Mouse (Mus musculus) liver, postnatal 0 days (tissue): ENCODE data around the gene Gigyf2. TPM values are rescaled to one million over a fixed set of nuclear protein-coding genes. Genes with fewer than 3 reads are reported as not detected.

Experiments
- ATAC-seq: fragments of 200-750 bp; cut with Nextera tagmentation; 2 replicates; pipeline ENCODE4 v1.8.0; 2017; ENCODE audit warnings: mild to moderate bottlenecking, moderate library complexity
- DNase-seq: peaks from one replicate; pipeline ENCODE4 v3.0.0-alpha.2; 2016
- H3K27ac ChIP-seq: fragments of 300-500 bp; sonication (generic); 2 replicates; pipeline ENCODE4 v1.5.1; 2014; ENCODE audit warnings: antibody characterized with exemption, moderate library complexity, mild to moderate bottlenecking, low read depth
- H3K27me3 ChIP-seq: fragments of 300-500 bp; sonication (generic); 2 replicates; pipeline ENCODE4 v1.6.1; 2014; ENCODE audit warnings: low read length, control low read depth, mixed read lengths; ENCODE audit not compliant: insufficient read depth
- H3K36me3 ChIP-seq: fragments of 300-500 bp; sonication (generic); replicated peaks from 2 replicates; pipeline ENCODE4 v1.6.1; 2014; ENCODE audit warnings: mild to moderate bottlenecking, control low read depth, low read length, moderate library complexity, mixed read lengths; ENCODE audit not compliant: insufficient read depth
- H3K4me1 ChIP-seq: fragments of 300-500 bp; sonication (generic); 2 replicates; pipeline ENCODE4 v1.6.1; 2014; ENCODE audit warnings: antibody characterized with exemption, mild to moderate bottlenecking, control low read depth; ENCODE audit not compliant: insufficient read depth
- H3K4me2 ChIP-seq: fragments of 300-500 bp; sonication (generic); 2 replicates; pipeline ENCODE4 v1.6.1; 2014; ENCODE audit warnings: low read depth, mild to moderate bottlenecking, low read length, moderate library complexity, mixed read lengths
- H3K4me3 ChIP-seq: fragments of 300-500 bp; sonication (generic); 2 replicates; pipeline ENCODE4 v1.5.1; 2014; ENCODE audit warnings: low read depth, low read length
- H3K9ac ChIP-seq: fragments of 300-500 bp; sonication (generic); replicated peaks from 2 replicates; pipeline ENCODE4 v1.6.1; 2014; ENCODE audit warnings: mild to moderate bottlenecking, moderate library complexity
- H3K9me3 ChIP-seq: fragments of 300-500 bp; sonication (generic); 2 replicates; pipeline ENCODE4 v1.6.1; 2016; ENCODE audit warnings: mild to moderate bottlenecking, control low read depth, low read length, mixed read lengths
- CTCF ChIP-seq: sonication (generic); IDR thresholded peaks from 2 replicates; pipeline ENCODE4 v1.5.1; 2016; ENCODE audit warnings: antibody characterized with exemption, low read depth
- EP300 ChIP-seq: IDR thresholded peaks from 2 replicates; pipeline ENCODE4 v1.6.1; 2016; ENCODE audit warnings: antibody characterized with exemption, low read depth, mild to moderate bottlenecking
- WGBS: fragments of 180-500 bp; shearing (Covaris S2); extraction: QIAGEN DNeasy Blood & Tissue Kit; methylation state at CpG from one replicate; pipeline ENCODE4 v1.1.7; 2014; ENCODE audit not compliant: insufficient replicate concordance; 5-methylcytosine and 5-hydroxymethylcytosine counted together
- polyA plus RNA-seq: library from polyadenylated mRNA; unstranded; fragments of >200 nt; fragmentation: Nextera tagmentation; extraction: Ambion mirVana; gene quantifications from 2 replicates; pipeline ENCODE4 v1.2.1, GENCODE M21; 2015

Gigyf2 gene
- polyA plus RNA-seq, 1 experiment from 2014 or later: 13.3 TPM

- H3K9ac ChIP-seq: no peak overlapping the region
These were observed 26.2 kb upstream of the Gigyf2 start for GRCm38 (mm10) chr1:87300360-87301286.

DNA sequence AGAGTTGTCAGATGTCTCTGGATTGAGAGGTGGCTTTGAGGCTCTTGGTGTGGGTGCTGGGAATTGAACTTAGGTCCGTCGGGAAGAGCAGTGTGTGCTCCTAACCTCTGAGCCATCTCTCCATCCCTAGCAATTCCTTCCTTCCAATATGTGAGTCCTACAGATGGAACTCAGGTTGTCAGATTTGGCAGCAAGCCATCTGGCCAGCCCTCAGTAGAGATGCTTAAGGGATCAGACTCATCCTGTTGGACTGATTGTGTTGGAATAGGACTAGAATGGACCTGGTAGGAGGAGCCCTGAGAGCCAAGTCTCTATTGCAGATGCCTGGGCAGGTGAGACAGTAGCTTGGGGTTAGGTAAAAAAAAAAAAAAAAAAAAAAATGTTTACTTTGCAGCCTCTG lies 24.8 kb upstream of the Gigyf2 start:
- H3K27ac ChIP-seq: no peak overlapping the region
- H3K36me3 ChIP-seq: no peaks in the 10 kb centered on the region
- TF ChIP-seq EP300 (no peak), CTCF (no peak)
- ATAC-seq (no peak), DNase-seq (no peak)
- no peaks in the 10 kb centered on the region for H3K27me3 ChIP-seq
- H3K9ac ChIP-seq: no peak overlapping the region
- H3K9me3 ChIP-seq: no peaks in the 10 kb centered on the region
- H3K4me1 ChIP-seq: no peaks in the 10 kb centered on the region
- WGBS: 97% methylated on average over 2 of the region's 2 CpGs
- H3K4me2 ChIP-seq: no peak overlapping the region
- H3K4me3 ChIP-seq: no peak overlapping the region

More at GRCm38 (mm10) chr1:87300360-87301286, 26.2 kb upstream of the Gigyf2 start:
- TF ChIP-seq EP300 (no peak), CTCF (no peak)
- Histone ChIP-seq H3K4me2 (no peak overlapping the region), H3K27ac (no peak overlapping the region), H3K9me3 (no peaks in the 10 kb centered on the region), H3K4me3 (no peak overlapping the region), H3K36me3 (no peaks in the 10 kb centered on the region), H3K27me3 (no peaks in the 10 kb centered on the region), H3K4me1 (no peaks in the 10 kb centered on the region)
- DNase-seq (no peak), ATAC-seq (no peak)
- WGBS: 61% methylated on average over 14 of the region's 14 CpGs

DNA sequence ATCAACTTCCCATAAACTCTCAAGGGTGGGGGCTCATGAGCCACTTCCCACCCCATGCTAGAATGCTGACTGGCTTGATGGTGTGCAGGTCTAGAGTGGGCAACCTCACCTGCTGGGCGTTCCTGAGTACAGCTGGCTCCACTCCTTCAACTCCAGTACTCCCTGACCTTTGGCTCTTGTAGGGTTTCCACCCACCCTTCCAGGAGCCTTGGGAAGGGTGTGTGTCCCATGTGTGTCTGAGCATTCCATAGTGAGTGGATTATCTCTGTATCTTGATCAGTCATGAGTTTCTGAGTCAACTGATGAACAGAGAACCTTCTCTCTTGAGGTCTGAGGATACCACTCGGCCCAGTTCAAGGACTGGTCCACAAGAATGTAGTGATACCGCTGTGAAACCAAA lies 17.8 kb upstream of the Gigyf2 start:
- Histone ChIP-seq H3K9me3 (no peaks in the 10 kb centered on the region), H3K36me3 (no peaks in the 10 kb centered on the region), H3K4me2 (no peak overlapping the region), H3K27me3 (no peaks in the 10 kb centered on the region), H3K27ac (no peak overlapping the region), H3K9ac (no peak overlapping the region), H3K4me1 (no peaks in the 10 kb centered on the region), H3K4me3 (no peak overlapping the region)
- no peak for ATAC-seq
- WGBS: 78% methylated on average over 3 of the region's 3 CpGs
- no peak for TF ChIP-seq EP300
- TF ChIP-seq CTCF: no peak
- no peak for DNase-seq

GRCm38 (mm10) chr1:87309621-87310020 lies 17.2 kb upstream of the Gigyf2 start:
- 74% methylated on average over 16 of the region's 16 CpGs for WGBS
- Histone ChIP-seq H3K27ac (no peak overlapping the region), H3K4me1 (no peaks in the 10 kb centered on the region), H3K9ac (no peak overlapping the region), H3K4me2 (no peak overlapping the region), H3K27me3 (no peaks in the 10 kb centered on the region), H3K4me3 (no peak overlapping the region), H3K36me3 (no peaks in the 10 kb centered on the region), H3K9me3 (no peaks in the 10 kb centered on the region)
- ATAC-seq: no peak
- TF ChIP-seq CTCF: no peak
- no peak for TF ChIP-seq EP300
- DNase-seq: no peak

- Histone ChIP-seq H3K4me2 (no peak overlapping the region), H3K36me3 (no peaks in the 10 kb centered on the region), H3K27ac (no peak overlapping the region), H3K9ac (no peak overlapping the region), H3K4me3 (no peak overlapping the region), H3K27me3 (no peaks in the 10 kb centered on the region), H3K4me1 (no peaks in the 10 kb centered on the region), H3K9me3 (no peaks in the 10 kb centered on the region)
- TF ChIP-seq CTCF: no peak
- no peak for TF ChIP-seq EP300
- WGBS: 85% methylated on average over 2 of the region's 2 CpGs
- DNase-seq (no peak), ATAC-seq (no peak)
These were observed 14.1 kb upstream of the Gigyf2 start for GRCm38 (mm10) chr1:87312681-87313080.

DNA sequence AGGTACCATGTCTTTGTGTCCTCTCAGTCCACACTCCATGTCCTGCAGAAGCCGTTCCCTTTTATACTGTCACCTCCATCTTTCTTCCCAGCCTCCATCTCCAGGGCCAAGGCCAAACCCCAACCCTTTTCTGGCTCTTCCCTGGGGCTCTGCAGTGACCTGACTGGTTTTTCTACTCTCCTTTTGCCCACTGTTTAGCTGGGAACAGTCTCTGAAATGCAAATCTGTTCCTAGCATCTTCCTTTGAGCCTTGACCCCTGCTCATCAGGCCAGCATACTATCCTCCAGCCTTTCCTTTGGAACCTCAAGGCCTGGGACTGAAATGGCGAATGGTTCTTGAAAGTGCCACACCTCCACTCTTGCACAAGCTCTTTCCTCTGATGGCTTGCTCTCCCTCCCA lies 13.7 kb upstream of the Gigyf2 start:
- WGBS: 83% methylated on average over 2 of the region's 2 CpGs
- no peak for ATAC-seq
- Histone ChIP-seq H3K9me3 (no peaks in the 10 kb centered on the region), H3K36me3 (no peaks in the 10 kb centered on the region), H3K4me1 (no peaks in the 10 kb centered on the region), H3K4me2 (no peak overlapping the region), H3K27me3 (no peaks in the 10 kb centered on the region), H3K9ac (no peak overlapping the region), H3K27ac (no peak overlapping the region), H3K4me3 (no peak overlapping the region)
- no peak for DNase-seq
- no peak for TF ChIP-seq CTCF
- no peak for TF ChIP-seq EP300
